Mouse (Mus musculus) E14TG2a.4 (cell line): ENCODE data around the gene Birc7.

Experiments
- CTCF ChIP-seq: conservative IDR thresholded peaks from 2 replicates; pipeline ENCODE4 v1.5.1; 2014; ENCODE audit warnings: low read length
- NANOG ChIP-seq: IDR thresholded peaks from 2 replicates; pipeline ENCODE4 v1.6.1; 2014; ENCODE audit warnings: borderline replicate concordance, low read length, mixed read lengths

DNA sequence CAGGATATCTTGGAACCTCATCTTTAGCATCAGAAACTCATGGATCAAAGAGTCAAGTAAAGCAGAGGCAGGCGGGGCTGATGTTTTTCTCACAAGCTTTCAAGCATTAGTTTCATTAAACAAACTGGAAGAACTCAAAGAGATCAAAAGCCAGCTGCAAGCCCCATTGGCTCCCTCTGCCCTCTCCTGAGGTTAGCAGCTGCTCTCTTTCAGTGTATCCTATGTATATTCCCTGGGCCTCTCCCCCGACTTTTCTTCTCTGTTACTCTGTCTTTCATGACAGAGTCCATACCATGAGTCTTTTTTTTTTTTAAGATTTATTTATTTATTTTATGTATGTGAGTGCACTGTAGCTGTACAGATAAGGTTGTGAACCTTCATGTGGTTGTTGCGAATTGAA is 31.4 kb downstream of the Birc7 start:
- TF ChIP-seq CTCF (no peak), NANOG (no peak)
